Mouse (Mus musculus) liver, embryonic 14 days (tissue): Measurements from ENCODE around the gene Eif4h. TPM values are rescaled to one million over a fixed set of nuclear protein-coding genes. Genes with fewer than 3 reads are reported as not detected.

Experiments
- polyA plus RNA-seq: library from polyadenylated mRNA; depleted of rRNA; stranded (reverse); fragments of >200 nt; gene quantifications from 2 replicates; pipeline ENCODE4 v1.2.3, GENCODE M21; 2012; rRNA removed

Gene Eif4h
- 94.3 and 116 TPM in 2 replicates for polyA plus RNA-seq

DNA sequence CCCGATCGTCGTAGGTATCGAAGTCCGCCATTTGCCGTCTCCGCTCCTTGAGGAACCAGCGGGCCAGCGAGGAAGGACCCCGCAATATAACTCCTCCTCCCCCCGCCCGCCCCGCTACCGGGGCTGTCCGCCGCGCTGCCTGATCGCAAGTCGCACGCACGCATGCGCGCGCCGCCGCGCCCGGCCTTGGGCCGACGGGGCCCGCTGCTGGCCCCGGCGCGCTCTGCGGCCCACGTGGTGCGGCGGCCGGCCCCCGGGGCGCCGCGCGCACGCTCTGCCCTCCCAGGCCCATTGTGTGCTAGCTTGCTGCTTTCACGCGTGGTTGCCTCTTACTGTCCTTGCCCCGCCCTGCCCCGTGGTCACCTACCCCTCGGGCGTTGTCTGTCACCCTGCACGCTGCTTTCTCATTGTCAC is at the start of gene Eif4h:
Gene Eif4h, minus strand, starts transcription at position 222 of the 414 bp plus-strand sequence.

DNA sequence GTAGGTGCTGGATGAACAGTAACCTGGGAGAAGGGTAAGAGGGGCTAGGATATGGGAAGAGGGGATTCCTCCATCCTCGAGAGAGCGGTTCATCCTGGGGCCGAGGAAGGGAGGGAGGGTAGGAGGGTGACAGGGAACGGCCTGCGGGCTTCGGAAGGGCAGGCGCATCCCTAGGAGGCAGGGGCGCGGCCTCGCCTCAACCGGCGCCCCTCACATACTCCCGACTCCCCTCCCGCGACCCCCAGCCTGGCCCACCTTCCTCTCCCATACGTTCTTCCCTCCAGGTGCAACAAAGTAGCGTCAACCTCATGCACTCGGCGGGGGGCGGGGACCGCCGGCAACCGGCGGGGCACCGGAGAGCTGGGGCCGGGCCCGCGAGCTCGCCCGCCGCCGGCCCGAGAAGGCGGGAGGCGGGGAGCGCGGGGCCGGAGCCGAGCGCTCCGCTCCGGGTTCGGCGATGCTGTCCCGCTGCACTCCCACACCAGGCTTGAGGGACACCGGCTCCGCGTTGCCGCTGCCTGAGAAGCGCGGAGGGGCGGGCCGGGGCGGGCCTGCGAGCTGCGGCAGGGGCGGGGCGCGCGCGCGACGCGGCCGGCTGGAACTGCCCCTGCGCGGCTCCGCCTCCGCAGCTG is 48.9 kb upstream of the Eif4h start, which contains the start of gene Limk1:
Gene Limk1, minus strand, starts transcription at position 513 of the 632 bp plus-strand sequence.

DNA sequence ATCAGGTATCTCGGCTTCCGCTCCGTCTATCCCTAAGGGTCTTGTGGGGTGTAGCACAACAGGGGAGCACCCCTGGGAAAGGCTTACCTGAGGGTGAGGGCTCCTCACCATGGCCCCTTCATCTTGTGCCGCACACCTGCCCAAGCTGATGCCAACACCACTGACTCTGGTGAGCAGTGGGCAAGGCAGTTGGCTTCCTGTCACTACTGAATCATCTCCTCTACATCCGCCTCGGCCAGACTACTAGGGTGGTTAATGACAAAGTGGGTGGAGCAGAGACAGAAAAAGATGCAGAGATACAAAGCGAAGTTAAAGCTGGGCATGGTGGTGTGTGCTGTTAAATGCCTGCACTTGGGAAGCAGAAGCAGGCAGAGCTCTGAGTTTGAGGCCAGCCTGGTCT is 24.5 kb downstream of the Eif4h start, which contains the start of gene Lat2:
Gene Lat2, minus strand, starts transcription at position 224 of the 400 bp plus-strand sequence.

DNA sequence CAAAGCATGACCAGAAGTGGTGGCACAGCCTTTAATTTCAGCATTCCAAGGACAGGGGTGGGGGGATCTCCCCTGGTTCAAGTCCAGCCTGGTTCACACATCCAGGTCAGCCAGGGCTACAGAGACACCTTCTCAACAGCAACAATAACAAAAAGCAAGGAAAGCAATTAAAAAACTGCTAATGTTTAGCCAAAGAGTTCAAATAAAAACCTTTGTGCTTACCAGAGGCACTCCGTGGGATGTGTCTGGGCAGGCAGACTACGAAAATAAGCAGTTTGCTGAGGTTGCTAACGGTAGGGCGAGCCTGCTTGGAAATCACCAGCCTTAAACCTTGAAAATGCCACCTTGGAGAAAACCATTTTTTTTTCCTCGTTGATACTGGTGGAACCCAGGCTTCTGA is 58.1 kb downstream of the Eif4h start, which contains the start of gene Rfc2:
Gene Rfc2, plus strand, starts transcription at position 221 of the 400 bp plus-strand sequence.

Other genes starting within 250 kb of the Eif4h start
- 7.7 and 7.8 TPM in 2 replicates for gene Gtf2ird1, start 182.8 kb downstream of the Eif4h start, polyA plus RNA-seq
- gene Clip2, start 87.1 kb downstream of the Eif4h start, polyA plus RNA-seq: 1.6 TPM in 2 replicates
- gene Syna, start 79.3 kb downstream of the Eif4h start, polyA plus RNA-seq: not detected in 2 replicates
- 102 and 107 TPM in 2 replicates for gene Rfc2, start 58.1 kb downstream of the Eif4h start, polyA plus RNA-seq
- gene Lat2, start 24.5 kb downstream of the Eif4h start, polyA plus RNA-seq: 1.1 and 1.6 TPM in 2 replicates
- gene Limk1, start 49.1 kb upstream of the Eif4h start, polyA plus RNA-seq: 2.0 and 2.1 TPM in 2 replicates
- gene Eln, start 107.8 kb upstream of the Eif4h start, polyA plus RNA-seq: 2.8 and 5.4 TPM in 2 replicates